Mouse (Mus musculus): ENCODE data around the gene BC048507. TPM values are rescaled to one million over a fixed set of nuclear protein-coding genes. Genes with fewer than 3 reads are reported as not detected.
"Not testable (repeated sequence)": the region's sequence is repeated elsewhere in the genome, so short reads cannot be mapped to it uniquely, and the experiment has no call there.

BC048507 gene
- polyA plus RNA-seq, 1 experiment = not detected

DNA sequence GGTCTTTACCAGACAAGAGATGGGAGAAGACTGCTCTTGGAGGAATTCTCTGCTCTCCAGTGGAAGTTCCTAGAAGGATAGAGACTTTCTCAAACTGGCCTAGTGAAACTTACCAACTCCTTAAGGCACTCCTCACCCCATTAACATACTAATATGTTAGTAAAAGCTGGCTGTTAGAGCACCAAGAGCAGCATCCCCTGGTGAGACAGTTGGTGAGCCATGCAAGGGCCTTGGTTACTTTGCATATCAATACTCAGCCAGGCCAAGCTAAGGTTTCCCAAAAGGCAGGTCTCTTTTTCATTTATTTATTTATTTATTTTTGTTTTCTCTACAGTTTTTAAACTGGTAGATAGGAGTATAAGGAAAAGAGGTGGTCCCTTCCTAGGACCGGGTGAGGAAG is 5.8 kb upstream of the BC048507 start:
- no peak for DNase-seq (ENCODE audit: low read depth)
- TF ChIP-seq CTCF (IDR thresholded peaks at IDR 0.05; ENCODE audit: borderline replicate concordance, extremely low read depth, insufficient read depth, insufficient read length) (no peak), POLR2A (IDR thresholded peaks at IDR 0.05; ENCODE audit: borderline replicate concordance, extremely low read depth, insufficient read depth, insufficient read length, poor library complexity, severe bottlenecking) (no peak)

DNA sequence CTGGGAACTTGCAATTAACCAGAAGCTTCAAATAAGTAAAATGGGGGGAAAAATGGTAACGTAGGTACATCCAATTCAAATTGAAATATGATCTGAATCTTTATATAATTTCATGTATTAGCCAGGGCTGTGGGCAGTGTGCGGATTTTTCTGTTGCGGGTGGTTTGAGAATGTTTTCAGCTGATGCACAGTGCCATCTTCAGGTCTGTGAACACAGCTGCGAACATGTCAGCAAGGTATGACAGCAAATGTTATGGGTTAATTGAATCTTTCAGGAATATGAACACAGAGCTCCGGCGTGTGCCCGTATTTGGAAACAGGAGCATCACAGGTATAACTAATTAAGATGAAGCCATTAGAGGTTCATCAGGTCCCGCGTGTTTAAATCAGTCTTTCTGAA is 618 bp upstream of the BC048507 start:
- TF ChIP-seq POLR2A (IDR thresholded peaks at IDR 0.05; ENCODE audit: borderline replicate concordance, extremely low read depth, insufficient read depth, insufficient read length, poor library complexity, severe bottlenecking) (no peak), CTCF (IDR thresholded peaks at IDR 0.05; ENCODE audit: borderline replicate concordance, extremely low read depth, insufficient read depth, insufficient read length) (peak; percentile 9; the same call in 1 of the 2 replicates)
- no peak for DNase-seq (ENCODE audit: low read depth)

GRCm38 (mm10) chr13:67864764-67865350 is 1.7 kb downstream of the BC048507 start:
- DNase-seq (ENCODE audit: low read depth) = peak; percentile 92
- TF ChIP-seq CTCF (IDR thresholded peaks at IDR 0.05; ENCODE audit: borderline replicate concordance, extremely low read depth, insufficient read depth, insufficient read length) (no peak), POLR2A (IDR thresholded peaks at IDR 0.05; ENCODE audit: borderline replicate concordance, extremely low read depth, insufficient read depth, insufficient read length, poor library complexity, severe bottlenecking) (no peak)

DNA sequence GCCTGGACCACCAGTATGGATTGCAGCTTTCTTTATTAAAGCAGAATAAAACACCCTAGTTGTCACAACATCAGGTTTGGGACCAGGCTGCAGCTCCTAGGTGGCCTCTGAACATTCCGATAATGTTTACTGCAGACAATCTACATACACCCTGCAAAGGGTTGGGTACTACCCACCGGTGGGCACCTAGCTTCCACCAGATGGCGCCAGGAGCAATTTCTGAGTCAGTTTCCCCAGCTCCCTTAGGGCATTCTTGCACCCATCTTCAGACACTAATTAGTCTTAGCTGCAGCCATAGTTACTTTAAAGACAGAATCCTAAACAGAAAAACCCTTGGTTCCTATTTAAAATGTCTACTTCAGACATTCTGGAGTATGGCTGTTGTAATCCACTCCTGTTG is 4.8 kb downstream of the BC048507 start:
- peak; percentile 14 for DNase-seq (ENCODE audit: low read depth)
- TF ChIP-seq CTCF (IDR thresholded peaks at IDR 0.05; ENCODE audit: borderline replicate concordance, extremely low read depth, insufficient read depth, insufficient read length) (peak; percentile 24; the same call in 1 of the 2 replicates), POLR2A (IDR thresholded peaks at IDR 0.05; ENCODE audit: borderline replicate concordance, extremely low read depth, insufficient read depth, insufficient read length, poor library complexity, severe bottlenecking) (no peak)

- not testable (repeated sequence) for DNase-seq (ENCODE audit: low read depth)
These were observed 13.0 kb downstream of the BC048507 start for GRCm38 (mm10) chr13:67876049-67876698.

- no peak for TF ChIP-seq POLR2A (IDR thresholded peaks at IDR 0.05; ENCODE audit: borderline replicate concordance, extremely low read depth, insufficient read depth, insufficient read length, poor library complexity, severe bottlenecking)
- no peak for TF ChIP-seq CTCF (IDR thresholded peaks at IDR 0.05; ENCODE audit: borderline replicate concordance, extremely low read depth, insufficient read depth, insufficient read length)
- no peak for DNase-seq (ENCODE audit: low read depth)
These were observed 13.7 kb downstream of the BC048507 start for GRCm38 (mm10) chr13:67876699-67877254.

GRCm38 (mm10) chr13:67883966-67884365 is 20.8 kb downstream of the BC048507 start:
- no peak for DNase-seq (ENCODE audit: low read depth)
- TF ChIP-seq POLR2A (IDR thresholded peaks at IDR 0.05; ENCODE audit: borderline replicate concordance, extremely low read depth, insufficient read depth, insufficient read length, poor library complexity, severe bottlenecking) = no peak
- TF ChIP-seq CTCF (IDR thresholded peaks at IDR 0.05; ENCODE audit: borderline replicate concordance, extremely low read depth, insufficient read depth, insufficient read length) = no peak

DNA sequence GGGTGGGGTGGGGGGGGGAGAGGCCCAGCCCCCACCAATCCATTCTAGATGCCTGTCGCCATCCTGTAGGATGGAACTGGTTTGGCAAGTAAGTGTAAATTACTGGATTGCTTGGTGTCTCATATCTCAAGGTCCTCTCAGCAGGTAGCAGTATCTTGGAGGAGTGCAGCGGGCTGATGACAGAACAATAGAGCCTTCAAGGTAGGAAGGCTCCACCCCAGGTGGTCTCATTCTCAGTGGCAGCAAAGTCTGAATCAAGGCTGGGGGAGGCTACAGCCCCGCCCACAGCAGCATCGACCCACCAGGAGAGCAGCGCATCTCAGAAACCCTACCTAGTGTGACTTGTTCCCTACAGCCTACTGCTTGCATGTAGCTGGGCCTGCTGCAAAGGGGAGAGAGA is 46.6 kb downstream of the BC048507 start:
- TF ChIP-seq CTCF (IDR thresholded peaks at IDR 0.05; ENCODE audit: borderline replicate concordance, extremely low read depth, insufficient read depth, insufficient read length) = no peak
- no peak for TF ChIP-seq POLR2A (IDR thresholded peaks at IDR 0.05; ENCODE audit: borderline replicate concordance, extremely low read depth, insufficient read depth, insufficient read length, poor library complexity, severe bottlenecking)
- no peak for DNase-seq (ENCODE audit: low read depth)

Other genes with a start within 250 kb of the BC048507 start
- gene Gm49345, start 225.6 kb upstream of the BC048507 start, polyA plus RNA-seq (2012; rRNA removed) = not detected in 2 replicates
- 3.6 and 4.3 TPM in 2 replicates for gene Zfp729a, start 225.5 kb upstream of the BC048507 start, polyA plus RNA-seq (2012; rRNA removed)
- gene Zfp738, start 176.3 kb upstream of the BC048507 start, polyA plus RNA-seq (2012; rRNA removed) = 9.9 and 12.2 TPM in 2 replicates
- gene Zfp65, start 134.2 kb upstream of the BC048507 start, polyA plus RNA-seq (2012; rRNA removed) = 7.3 and 10.3 TPM in 2 replicates
- gene Zfp85, start 108.1 kb upstream of the BC048507 start, polyA plus RNA-seq (2012; rRNA removed) = 4.4 and 4.6 TPM in 2 replicates
- gene Zfp493, start 83.6 kb upstream of the BC048507 start, polyA plus RNA-seq (2012; rRNA removed) = 2.5 and 2.8 TPM in 2 replicates
- gene Zfp273, start 49.6 kb upstream of the BC048507 start, polyA plus RNA-seq (2012; rRNA removed) = 4.7 and 5.8 TPM in 2 replicates
- 6.0 and 6.1 TPM in 2 replicates for gene Gm10037, start 32.2 kb upstream of the BC048507 start, polyA plus RNA-seq (2012; rRNA removed)